ENCODE assay signal across 17 mouse cellular contexts in genomic region chr13:64386048-64386447, GRCm38 (mm10). TPM values are rescaled to one million over a fixed set of nuclear protein-coding genes. Genes with fewer than 3 reads are reported as not detected.
A peak's percentile ranks its signal among the peaks of the same experiment; 100 is the strongest.
DNase-seq lines count a peak whose midpoint lies in the region; ATAC-seq and TF ChIP-seq lines count a peak whose summit lies in the region.
"Had no signal": no experiment of that assay in that cellular context is flagged by ENCODE, and none has a peak within 500 bp of the region (broad histone marks: within the 10 kb centered on the region; RNA-seq: fewer than 3 reads in every experiment).

No protein-coding gene starts in this region.

- TF ChIP-seq EP300 in liver, postnatal 0 days (IDR thresholded peaks at IDR 0.05; ENCODE audit: low read depth): peak; percentile 69; the same call in 1 of the 2 replicates

- H3K27ac ChIP-seq in kidney, embryonic 14.5 days (ENCODE audit: low read depth, low read length): no peak overlapping the region
- peak overlapping the region; percentile 79 for H3K27ac ChIP-seq in liver, postnatal 0 days (ENCODE audit: low read depth)
- H3K27ac ChIP-seq in forebrain, postnatal 0 days (ENCODE audit: low read depth, low read length): no peak overlapping the region
- H3K27ac ChIP-seq: hindbrain, embryonic 12.5 days; limb, embryonic 15.5 days had no signal

- H3K4me1 ChIP-seq in kidney, embryonic 14.5 days (ENCODE audit: control insufficient read depth, insufficient read depth, low read length): no peaks in the 10 kb centered on the region
- 0 out of 2 replicates have a peak, but pooled peaks cover 6% of the 10 kb centered on the region for H3K4me1 ChIP-seq in liver, postnatal 0 days (ENCODE audit: insufficient read depth)
- no peaks in the 10 kb centered on the region for H3K4me1 ChIP-seq in forebrain, postnatal 0 days (ENCODE audit: insufficient read depth)
- H3K4me1 ChIP-seq: hindbrain, embryonic 12.5 days; limb, embryonic 15.5 days had no signal

- H3K9me3 ChIP-seq in kidney, embryonic 14.5 days (ENCODE audit: control insufficient read depth, low read length): no peaks in the 10 kb centered on the region
- no peaks in the 10 kb centered on the region for H3K9me3 ChIP-seq in liver, postnatal 0 days (ENCODE audit: low read length)
- no peaks in the 10 kb centered on the region for H3K9me3 ChIP-seq in forebrain, postnatal 0 days (ENCODE audit: low read length)
- H3K9me3 ChIP-seq: hindbrain, embryonic 12.5 days; limb, embryonic 15.5 days had no signal

- WGBS in kidney, embryonic 14.5 days: 26% methylated on average over 2 of the region's 2 CpGs
- 17% methylated on average over 2 of the region's 2 CpGs for WGBS in liver, postnatal 0 days (ENCODE audit: insufficient replicate concordance)
- WGBS in forebrain, postnatal 0 days: 46% methylated on average over 2 of the region's 2 CpGs

- H3K36me3 ChIP-seq in kidney, embryonic 14.5 days (ENCODE audit: control insufficient read depth, insufficient read depth, low read length): no peaks in the 10 kb centered on the region
- no peaks in the 10 kb centered on the region for H3K36me3 ChIP-seq in liver, postnatal 0 days (replicated peaks; ENCODE audit: insufficient read depth, low read length)
- H3K36me3 ChIP-seq in forebrain, postnatal 0 days (ENCODE audit: insufficient read depth): no peaks in the 10 kb centered on the region
- H3K36me3 ChIP-seq: hindbrain, embryonic 12.5 days; limb, embryonic 15.5 days had no signal

- H3K4me2 ChIP-seq in kidney, embryonic 14.5 days (replicated peaks; ENCODE audit: low read depth, low read length): no peak overlapping the region
- no peak overlapping the region for H3K4me2 ChIP-seq in liver, postnatal 0 days (ENCODE audit: low read depth, low read length)
- no peak overlapping the region for H3K4me2 ChIP-seq in forebrain, postnatal 0 days (ENCODE audit: low read depth)
- H3K4me2 ChIP-seq: hindbrain, embryonic 12.5 days; limb, embryonic 15.5 days; midbrain, embryonic 11.5 days had no signal

- H3K4me3 ChIP-seq in kidney, embryonic 14.5 days (ENCODE audit: low read length): no peak overlapping the region
- no peak overlapping the region for H3K4me3 ChIP-seq in liver, postnatal 0 days (ENCODE audit: low read depth, low read length)
- no peak overlapping the region for H3K4me3 ChIP-seq in forebrain, postnatal 0 days (ENCODE audit: low read depth, low read length)
- H3K4me3 ChIP-seq: hindbrain, embryonic 12.5 days; limb, embryonic 15.5 days; myocyte had no signal

- no peak for TF ChIP-seq CTCF in liver, postnatal 0 days (IDR thresholded peaks at IDR 0.05; ENCODE audit: low read depth)
- no peak for TF ChIP-seq CTCF in forebrain, postnatal 0 days (IDR thresholded peaks at IDR 0.05; ENCODE audit: low read depth)

- no peak overlapping the region for H3K9ac ChIP-seq in kidney, embryonic 14.5 days (ENCODE audit: low read depth, low read length)
- no peak overlapping the region for H3K9ac ChIP-seq in liver, postnatal 0 days (replicated peaks)
- no peak overlapping the region for H3K9ac ChIP-seq in forebrain, postnatal 0 days
- H3K9ac ChIP-seq: hindbrain, embryonic 12.5 days; limb, embryonic 15.5 days had no signal

- peak; percentile 67 for DNase-seq in kidney, adult 11 months
- peak; percentile 55 for DNase-seq in liver
- peak; percentile 63 for DNase-seq in liver, postnatal 0 days
- DNase-seq in urinary bladder, postnatal 4 days (ENCODE audit: low spot score in 2 of 2): no peak
- no peak for DNase-seq in forebrain, postnatal 0 days
- DNase-seq in right cerebral cortex, postnatal 36 days (ENCODE audit: low spot score in 2 of 2): no peak
- DNase-seq: adrenal gland, postnatal 25 days; cerebellum, adult 8-10 months; layer of hippocampus, adult 9-11 months; lung, postnatal 36 days had no signal

- ATAC-seq in kidney, embryonic 14.5 days (ENCODE audit: low FRiP score, low TSS enrichment): peak; percentile 43; the same call in 1 of the 2 replicates
- ATAC-seq in liver, postnatal 0 days: peak; percentile 93
- no peak for ATAC-seq in forebrain, postnatal 0 days
- ATAC-seq: activated CD4-positive, CD25-positive, alpha-beta regulatory T cell, adult 4 months; Patski had no signal

- H3K27me3 ChIP-seq in kidney, embryonic 14.5 days (ENCODE audit: control insufficient read depth, insufficient read depth, low read length): no peaks in the 10 kb centered on the region
- no peaks in the 10 kb centered on the region for H3K27me3 ChIP-seq in liver, postnatal 0 days (ENCODE audit: insufficient read depth, low read length)
- H3K27me3 ChIP-seq in forebrain, postnatal 0 days (ENCODE audit: insufficient read depth, low read length): no peaks in the 10 kb centered on the region
- H3K27me3 ChIP-seq: hindbrain, embryonic 12.5 days; limb, embryonic 15.5 days; Patski had no signal

RNA-seq across cellular contexts. Expression of gene Ctsl, which starts 15.4 kb away (rescaled TPM):
- polyA plus RNA-seq in kidney, embryonic 14.5 days (2014; fragmentation: Nextera tagmentation; extraction: Ambion mirVana): 283 and 323 TPM in 2 replicates
- polyA plus RNA-seq in liver, postnatal 0 days (2015; fragmentation: Nextera tagmentation; extraction: Ambion mirVana): 1,130 and 1,294 TPM in 2 replicates
- 138 and 149 TPM in 2 replicates for total RNA-seq in forebrain, postnatal 0 days (2014; rRNA removed)
- 161 and 182 TPM in 2 replicates for polyA plus RNA-seq in forebrain, postnatal 0 days (2015; fragmentation: Nextera tagmentation; extraction: Ambion mirVana)

RNA-seq across cellular contexts. Expression of gene Cdk20, which starts 46.1 kb away (rescaled TPM):
- 8.3 and 10.5 TPM in 2 replicates for polyA plus RNA-seq in kidney, embryonic 14.5 days (2014; fragmentation: Nextera tagmentation; extraction: Ambion mirVana)
- polyA plus RNA-seq in liver, postnatal 0 days (2015; fragmentation: Nextera tagmentation; extraction: Ambion mirVana): 4.5 and 4.8 TPM in 2 replicates
- total RNA-seq in forebrain, postnatal 0 days (2014; rRNA removed): 29.2 and 38.5 TPM in 2 replicates
- polyA plus RNA-seq in forebrain, postnatal 0 days (2015; fragmentation: Nextera tagmentation; extraction: Ambion mirVana): 21.6 and 26.4 TPM in 2 replicates

Comparison
In these comparisons a context has a peak if more than half of its experiments do, and no peak if none do; other contexts are left out.
1. DNase-seq: peak in kidney, adult 11 months (single experiment), liver (single experiment) and liver, postnatal 0 days (single experiment); none in urinary bladder, postnatal 4 days (0 of 2), forebrain, postnatal 0 days (single experiment) and right cerebral cortex, postnatal 36 days (0 of 2).